Mouse (Mus musculus): ENCODE results near the gene Eya4.

Eya4 gene

GRCm38 (mm10) chr10:23350011-23350911 lies at the start of gene Eya4:
TSS of gene Eya4 (minus strand) at chr10:23350786.
- no peak for DNase-seq (ENCODE audit: low read depth in 2 of 2, low spot score in 2 of 2)

- no peak for DNase-seq (ENCODE audit: low read depth in 2 of 2, low spot score in 2 of 2)
These were observed 44.8 kb upstream of the Eya4 start for GRCm38 (mm10) chr10:23395399-23395798.

GRCm38 (mm10) chr10:23394556-23395245 lies 44.1 kb upstream of the Eya4 start:
- DNase-seq (ENCODE audit: low read depth in 2 of 2, low spot score in 2 of 2), result no peak

- no peak for DNase-seq (ENCODE audit: low read depth in 2 of 2, low spot score in 2 of 2)
These were observed 43.6 kb upstream of the Eya4 start for GRCm38 (mm10) chr10:23394152-23394551.

- no peak for DNase-seq (ENCODE audit: low read depth in 2 of 2, low spot score in 2 of 2)
These were observed 13.3 kb upstream of the Eya4 start for GRCm38 (mm10) chr10:23363866-23364265.

- DNase-seq (ENCODE audit: low read depth in 2 of 2, low spot score in 2 of 2), result no peak
These were observed 1.1 kb downstream of the Eya4 start for GRCm38 (mm10) chr10:23349392-23350010.

GRCm38 (mm10) chr10:23348893-23349391 lies 1.6 kb downstream of the Eya4 start:
- no peak for DNase-seq (ENCODE audit: low read depth in 2 of 2, low spot score in 2 of 2)

- no peak for DNase-seq (ENCODE audit: low read depth in 2 of 2, low spot score in 2 of 2)
These were observed 2.3 kb downstream of the Eya4 start for GRCm38 (mm10) chr10:23348101-23348892.

GRCm38 (mm10) chr10:23337250-23337649 lies 13.3 kb downstream of the Eya4 start:
- DNase-seq (ENCODE audit: low read depth in 2 of 2, low spot score in 2 of 2), result no peak

- no peak for DNase-seq (ENCODE audit: low read depth in 2 of 2, low spot score in 2 of 2)
These were observed 17.8 kb downstream of the Eya4 start for GRCm38 (mm10) chr10:23332768-23333167.

- no peak for DNase-seq (ENCODE audit: low read depth in 2 of 2, low spot score in 2 of 2)
These were observed 22.9 kb downstream of the Eya4 start for GRCm38 (mm10) chr10:23327651-23328050.

- no peak for DNase-seq (ENCODE audit: low read depth in 2 of 2, low spot score in 2 of 2)
These were observed 28.3 kb downstream of the Eya4 start for GRCm38 (mm10) chr10:23322275-23322674.

- DNase-seq (ENCODE audit: low read depth in 2 of 2, low spot score in 2 of 2), result no peak
These were observed 55.0 kb downstream of the Eya4 start for GRCm38 (mm10) chr10:23295616-23296015.

GRCm38 (mm10) chr10:23292495-23292894 lies 58.1 kb downstream of the Eya4 start:
- no peak for DNase-seq (ENCODE audit: low read depth in 2 of 2, low spot score in 2 of 2)

GRCm38 (mm10) chr10:23277371-23277770 lies 73.2 kb downstream of the Eya4 start:
- no peak for DNase-seq (ENCODE audit: low read depth in 2 of 2, low spot score in 2 of 2)

GRCm38 (mm10) chr10:23271050-23271621 lies 79.5 kb downstream of the Eya4 start:
- DNase-seq (ENCODE audit: low read depth in 2 of 2, low spot score in 2 of 2), result no peak

GRCm38 (mm10) chr10:23270502-23270901 lies 80.1 kb downstream of the Eya4 start:
- no peak for DNase-seq (ENCODE audit: low read depth in 2 of 2, low spot score in 2 of 2)

- DNase-seq (ENCODE audit: low read depth in 2 of 2, low spot score in 2 of 2), result no peak
These were observed 98.4 kb downstream of the Eya4 start for GRCm38 (mm10) chr10:23252180-23252579.

GRCm38 (mm10) chr10:23246485-23246884 lies 104.1 kb downstream of the Eya4 start:
- no peak for DNase-seq (ENCODE audit: low read depth in 2 of 2, low spot score in 2 of 2)

- no peak for DNase-seq (ENCODE audit: low read depth in 2 of 2, low spot score in 2 of 2)
These were observed 113.7 kb downstream of the Eya4 start for GRCm38 (mm10) chr10:23236918-23237317.
